ENCODE assay signal across 18 mouse cellular contexts in the genomic region with DNA sequence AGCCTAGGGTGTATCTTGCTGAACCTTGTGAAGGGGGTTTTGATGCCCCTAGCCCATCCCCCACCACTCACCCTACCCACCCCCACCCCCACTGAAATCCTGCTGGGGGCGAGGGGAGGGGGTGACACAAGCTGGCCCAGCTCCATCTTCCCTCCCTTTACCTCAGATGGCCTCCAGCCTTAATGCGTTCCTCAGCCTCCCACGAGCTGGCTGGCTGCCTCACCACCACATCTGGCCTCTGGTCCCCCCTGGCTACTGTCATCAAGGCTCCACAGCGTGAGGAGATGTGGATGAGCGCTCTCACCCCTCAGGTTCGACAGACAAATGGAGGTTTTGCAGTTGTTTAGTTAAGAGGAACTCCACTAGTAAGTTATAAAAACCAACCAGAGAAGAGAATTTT. TPM values are rescaled to one million over a fixed set of nuclear protein-coding genes. Genes with fewer than 3 reads are reported as not detected.
A peak's percentile ranks its signal among the peaks of the same experiment; 100 is the strongest.
DNase-seq lines count a peak whose midpoint lies in the region; ATAC-seq lines count a peak whose summit lies in the region.
"Had no signal": no experiment of that assay in that cellular context is flagged by ENCODE, and none has a peak within 500 bp of the region (broad histone marks: within the 10 kb centered on the region; RNA-seq: fewer than 3 reads in every experiment).

No protein-coding gene starts in this region.

- peak; percentile 6 to 20 for DNase-seq in heart, postnatal 14 days
- no peak for DNase-seq in heart, embryonic 10.5 days (ENCODE audit: low spot score)
- no peak for DNase-seq in neural tube, embryonic 10.5 days (ENCODE audit: extremely low spot score, low spot score)
- DNase-seq in cerebellum, adult 11 months: no peak
- DNase-seq in right cerebral cortex, adult 2 months (ENCODE audit: low spot score in 2 of 2): no peak
- DNase-seq: adrenal gland, adult 8-10 months; cerebellum, postnatal 25 days; kidney, adult 18-20 months; layer of hippocampus, postnatal 36 days; lung, postnatal 4 days had no signal

- H3K9me3 ChIP-seq in heart, embryonic 10.5 days: no peaks in the 10 kb centered on the region
- H3K9me3 ChIP-seq in neural tube, embryonic 12.5 days: no peaks in the 10 kb centered on the region
- H3K9me3 ChIP-seq in neural tube, embryonic 15.5 days (replicated peaks): no peaks in the 10 kb centered on the region
- H3K9me3 ChIP-seq: forebrain, embryonic 15.5 days; hindbrain, embryonic 10.5 days; limb, embryonic 15.5 days; lung, embryonic 15.5 days had no signal

- intact Hi-C loops in heart, postnatal 14 days (cut with DNase I): no loop called here

- no peak overlapping the region for H3K9ac ChIP-seq in neural tube, embryonic 12.5 days
- no peak overlapping the region for H3K9ac ChIP-seq in neural tube, embryonic 15.5 days (replicated peaks)
- H3K9ac ChIP-seq: forebrain, embryonic 15.5 days; limb, embryonic 15.5 days; lung, embryonic 15.5 days had no signal

- no peak overlapping the region for H3K4me3 ChIP-seq in heart, embryonic 10.5 days
- H3K4me3 ChIP-seq in neural tube, embryonic 12.5 days: no peak overlapping the region
- no peak overlapping the region for H3K4me3 ChIP-seq in neural tube, embryonic 15.5 days (replicated peaks)
- H3K4me3 ChIP-seq: forebrain, embryonic 15.5 days; hindbrain, embryonic 10.5 days; limb, embryonic 15.5 days; lung, embryonic 15.5 days had no signal

- 0 out of 2 replicates have a peak overlapping the region, but pooled peaks have one; percentile 5 for H3K4me2 ChIP-seq in neural tube, embryonic 12.5 days (replicated peaks)
- H3K4me2 ChIP-seq in neural tube, embryonic 15.5 days: 0 out of 2 replicates have a peak overlapping the region, but pooled peaks have one; percentile 11
- H3K4me2 ChIP-seq: forebrain, embryonic 15.5 days; limb, embryonic 15.5 days; lung, embryonic 15.5 days had no signal

- ATAC-seq in neural tube, embryonic 12.5 days (ENCODE audit: low FRiP score, low read depth): no peak
- ATAC-seq in neural tube, embryonic 15.5 days (ENCODE audit: low FRiP score): no peak
- ATAC-seq: forebrain, embryonic 15.5 days had no signal

- no peaks in the 10 kb centered on the region for H3K4me1 ChIP-seq in heart, embryonic 10.5 days
- no peaks in the 10 kb centered on the region; the same call in none of the 2 replicates for H3K4me1 ChIP-seq in neural tube, embryonic 12.5 days
- peaks cover 12% of the 10 kb centered on the region for H3K4me1 ChIP-seq in neural tube, embryonic 15.5 days

- H3K36me3 ChIP-seq in heart, embryonic 10.5 days: no peaks in the 10 kb centered on the region
- no peaks in the 10 kb centered on the region for H3K36me3 ChIP-seq in neural tube, embryonic 12.5 days
- no peaks in the 10 kb centered on the region for H3K36me3 ChIP-seq in neural tube, embryonic 15.5 days
- H3K36me3 ChIP-seq: forebrain, embryonic 15.5 days; hindbrain, embryonic 10.5 days; limb, embryonic 15.5 days; lung, embryonic 15.5 days had no signal

- no peak overlapping the region for H3K27ac ChIP-seq in heart, embryonic 10.5 days
- no peak overlapping the region for H3K27ac ChIP-seq in neural tube, embryonic 12.5 days
- H3K27ac ChIP-seq in neural tube, embryonic 15.5 days (replicated peaks): peak overlapping the region; percentile 58
- H3K27ac ChIP-seq: kidney, postnatal 0 days; limb, embryonic 15.5 days; lung, embryonic 15.5 days had no signal

- 19% methylated on average over 6 of the region's 6 CpGs for WGBS in heart, embryonic 10.5 days
- WGBS in neural tube, embryonic 12.5 days: 55% methylated on average over 6 of the region's 6 CpGs
- WGBS in neural tube, embryonic 15.5 days: 44% methylated on average over 6 of the region's 6 CpGs

- peaks cover 95% of the 10 kb centered on the region for H3K27me3 ChIP-seq in heart, embryonic 10.5 days (ENCODE audit: insufficient read depth, poor library complexity, severe bottlenecking)
- H3K27me3 ChIP-seq in neural tube, embryonic 12.5 days (replicated peaks): no peaks in the 10 kb centered on the region
- H3K27me3 ChIP-seq in neural tube, embryonic 15.5 days (replicated peaks): no peaks in the 10 kb centered on the region
- H3K27me3 ChIP-seq: forebrain, embryonic 15.5 days; lung, embryonic 15.5 days had no signal

RNA-seq across cellular contexts. Expression of a gene that starts 30.3 kb away (rescaled TPM):
- under 1 TPM in 1 of 2 experiments, not detected in 1; 0.15 TPM for total RNA-seq in heart, postnatal 14 days (2021)
- 0.07 and 0.28 TPM in 2 replicates for polyA plus RNA-seq in heart, embryonic 10.5 days (2016; fragmentation: Nextera tagmentation; extraction: Ambion mirVana)
- polyA plus RNA-seq in neural tube, embryonic 12.5 days (2016; fragmentation: Nextera tagmentation; extraction: Ambion mirVana): 42.1 and 44.0 TPM in 2 replicates
- polyA plus RNA-seq in neural tube, embryonic 15.5 days (2015; fragmentation: Nextera tagmentation; extraction: Ambion mirVana): 60.5 and 71.4 TPM in 2 replicates
- total RNA-seq: granulocyte monocyte progenitor cell, adult 5-6 weeks had no signal

RNA-seq across cellular contexts. Expression of a gene that starts 56.7 kb away (rescaled TPM):
- total RNA-seq in heart, postnatal 14 days (2021): 10 to 100 TPM; 17.6 to 21.0 TPM
- polyA plus RNA-seq in heart, embryonic 10.5 days (2016; fragmentation: Nextera tagmentation; extraction: Ambion mirVana): 13.7 and 15.0 TPM in 2 replicates
- polyA plus RNA-seq in neural tube, embryonic 12.5 days (2016; fragmentation: Nextera tagmentation; extraction: Ambion mirVana): 19.0 and 22.5 TPM in 2 replicates
- polyA plus RNA-seq in neural tube, embryonic 15.5 days (2015; fragmentation: Nextera tagmentation; extraction: Ambion mirVana): 13.3 and 17.6 TPM in 2 replicates

Comparison
In these comparisons a context has a peak if more than half of its experiments do, and no peak if none do; other contexts are left out.
1. DNase-seq: peak in heart, postnatal 14 days (2 of 2); none in heart, embryonic 10.5 days (single experiment), neural tube, embryonic 10.5 days (single experiment), cerebellum, adult 11 months (single experiment) and right cerebral cortex, adult 2 months (0 of 2).
2. RNA of a gene that starts 30.3 kb away (polyA plus RNA-seq): 60.5 to 71.4 TPM in neural tube, embryonic 15.5 days and 42.1 to 44.0 TPM in neural tube, embryonic 12.5 days; 0.07 to 0.28 TPM in heart, embryonic 10.5 days; every median in the first group is over 10 times any median in the second.